Mouse (Mus musculus) E14TG2a.4 (cell line): Measurements from ENCODE around the gene Tmem63a.

Experiments used
- CTCF ChIP-seq: conservative IDR thresholded peaks from 2 replicates; pipeline ENCODE4 v1.5.1; 2014; ENCODE audit warnings: low read length
- NANOG ChIP-seq: IDR thresholded peaks from 2 replicates; pipeline ENCODE4 v1.6.1; 2014; ENCODE audit warnings: borderline replicate concordance, low read length, mixed read lengths

DNA sequence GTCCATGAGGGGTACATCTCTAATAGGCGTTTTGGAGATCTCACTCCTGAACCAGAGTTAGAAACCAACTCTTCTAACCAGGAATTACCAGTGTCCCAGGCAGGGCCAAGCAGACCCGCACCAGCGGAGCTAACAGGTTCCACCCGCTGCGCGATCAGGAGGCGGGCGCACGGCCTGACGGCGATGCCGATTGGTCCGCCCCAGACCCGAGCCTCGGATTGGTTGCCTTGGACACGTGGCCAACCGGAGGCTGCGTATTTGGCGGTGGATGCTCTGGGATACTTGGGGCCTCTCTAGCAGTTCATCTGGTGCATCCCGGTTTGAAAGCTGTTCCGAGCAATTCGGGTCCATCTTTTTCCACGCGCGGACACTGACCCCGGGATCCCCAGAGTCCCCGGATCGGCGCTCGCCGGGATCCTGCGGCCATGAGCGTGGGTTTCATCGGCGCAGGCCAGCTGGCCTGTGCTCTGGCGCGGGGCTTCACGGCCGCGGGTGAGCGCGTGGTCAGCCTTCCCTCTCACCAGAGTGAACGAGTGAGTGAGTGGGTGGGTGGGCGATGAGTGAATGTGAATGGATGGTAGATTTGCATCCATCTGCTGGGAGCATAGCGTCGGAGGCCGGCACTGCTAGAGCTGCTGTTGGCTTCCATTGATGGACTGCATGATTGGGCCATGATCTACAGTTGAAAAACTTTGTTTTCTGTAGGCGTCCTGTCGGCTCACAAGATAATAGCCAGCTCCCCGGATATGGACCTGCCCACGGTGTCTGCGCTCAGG lies 37.9 kb upstream of the Tmem63a start, which contains the start of gene Pycr2:
- no peak for TF ChIP-seq CTCF
- TF ChIP-seq NANOG = no peak
